Mouse (Mus musculus) heart, embryonic 14.5 days (tissue): ENCODE data around the gene Larp1b. TPM values are rescaled to one million over a fixed set of nuclear protein-coding genes. Genes with fewer than 3 reads are reported as not detected.

Experiments used
- ATAC-seq: fragments of 200-750 bp; cut with Nextera tagmentation; 2 replicates; pipeline ENCODE4 v1.8.0; 2017; ENCODE audit warnings: low read depth, moderate TSS enrichment; ENCODE audit not compliant: insufficient number of reproducible peaks, insufficient read depth, low FRiP score
- H3K27ac ChIP-seq, 2 experiments: fragments of 200-500 bp in 1 of 2; fragments of 300-500 bp in 1 of 2; sonication (generic) in 1 of 2; replicated peaks in 1 of 2; 2 replicates each; pipeline ENCODE4 v1.5.1; 2012 to 2014; ENCODE audit warnings: low read depth in 2 of 2, low read length in 2 of 2, control low read depth in 1 of 2, mild to moderate bottlenecking in 1 of 2, mixed read lengths in 1 of 2; ENCODE audit not compliant: control insufficient read depth in 1 of 2, insufficient read depth in 1 of 2
- H3K27me3 ChIP-seq: fragments of 300-500 bp; sonication (generic); 2 replicates; pipeline ENCODE4 v1.6.1; 2014; ENCODE audit warnings: mild to moderate bottlenecking, low read length, control low read depth; ENCODE audit not compliant: control insufficient read depth, insufficient read depth
- H3K36me3 ChIP-seq: fragments of 300-500 bp; sonication (generic); 2 replicates; pipeline ENCODE4 v1.6.1; 2014; ENCODE audit warnings: mild to moderate bottlenecking, control low read depth, low read length, mixed read lengths; ENCODE audit not compliant: control insufficient read depth, insufficient read depth
- H3K4me1 ChIP-seq, 2 experiments: fragments of 200-500 bp in 1 of 2; fragments of 300-500 bp in 1 of 2; sonication (generic) in 1 of 2; 2 replicates each; pipeline ENCODE4 v1.6.1; 2012 to 2014; ENCODE audit warnings: low read length in 2 of 2, control low read depth in 1 of 2, mixed read lengths in 1 of 2; ENCODE audit not compliant: control insufficient read depth in 2 of 2, insufficient read depth in 2 of 2
- H3K4me2 ChIP-seq: fragments of 300-500 bp; sonication (generic); 2 replicates; pipeline ENCODE4 v1.6.1; 2014; ENCODE audit warnings: mild to moderate bottlenecking, low read length
- H3K4me3 ChIP-seq, 2 experiments: fragments of 200-500 bp in 1 of 2; fragments of 300-500 bp in 1 of 2; sonication (generic) in 1 of 2; 2 replicates each; pipeline ENCODE4 v1.5.1; 2012 to 2014; ENCODE audit warnings: low read length in 2 of 2, mild to moderate bottlenecking in 2 of 2, control low read depth in 1 of 2, low read depth in 1 of 2, moderate library complexity in 1 of 2; ENCODE audit not compliant: control insufficient read depth in 1 of 2, insufficient read depth in 1 of 2
- H3K9ac ChIP-seq: fragments of 300-500 bp; sonication (generic); 2 replicates; pipeline ENCODE4 v1.6.1; 2014; ENCODE audit warnings: mild to moderate bottlenecking, low read length
- H3K9me3 ChIP-seq: fragments of 300-500 bp; sonication (generic); 2 replicates; pipeline ENCODE4 v1.6.1; 2016; ENCODE audit warnings: low read length, control low read depth; ENCODE audit not compliant: control insufficient read depth
- WGBS: fragments of 180-500 bp; shearing (Covaris S2); extraction: QIAGEN DNeasy Blood & Tissue Kit; methylation state at CpG from one replicate; pipeline ENCODE4 v1.1.7; 2014; 5-methylcytosine and 5-hydroxymethylcytosine counted together
- polyA plus RNA-seq: library from polyadenylated mRNA; unstranded; fragments of >200 nt; fragmentation: Nextera tagmentation; extraction: Ambion mirVana; gene quantifications from 2 replicates; pipeline ENCODE4 v1.2.1, GENCODE M21; 2014

Gene Larp1b
- polyA plus RNA-seq, 1 experiment from 2014 or later = 15.7 TPM

GRCm38 (mm10) chr3:41047838-41048237, 98.2 kb downstream of the Larp1b start:
- no peaks in the 10 kb centered on the region for H3K27me3 ChIP-seq
- H3K36me3 ChIP-seq = no peaks in the 10 kb centered on the region
- no peak overlapping the region for H3K9ac ChIP-seq
- H3K4me1 ChIP-seq = peaks cover 7 to 11% of the 10 kb centered on the region in 2 experiments
- 76% methylated on average over 6 of the region's 6 CpGs for WGBS
- H3K9me3 ChIP-seq = no peaks in the 10 kb centered on the region
- no peak overlapping the region for H3K4me2 ChIP-seq
- no peak overlapping the region for H3K4me3 ChIP-seq
- no peak overlapping the region for H3K27ac ChIP-seq
- no peak for ATAC-seq

GRCm38 (mm10) chr3:41053334-41053733, 103.7 kb downstream of the Larp1b start:
- 84% methylated on average over 3 of the region's 3 CpGs for WGBS
- Histone ChIP-seq H3K9ac (no peak overlapping the region), H3K9me3 (no peaks in the 10 kb centered on the region), H3K27me3 (no peaks in the 10 kb centered on the region), H3K4me2 (no peak overlapping the region), H3K4me1 (peaks cover 3% of the 10 kb centered on the region in 2 experiments; a peak in 3 of 4 replicates), H3K4me3 (no peak overlapping the region), H3K36me3 (no peaks in the 10 kb centered on the region), H3K27ac (no peak overlapping the region)
- no peak for ATAC-seq

- H3K27me3 ChIP-seq = no peaks in the 10 kb centered on the region
- 0 out of 4 replicates have a peak overlapping the region, but pooled peaks of 1 of the 2 experiments have one; percentile 12 for H3K27ac ChIP-seq
- H3K4me3 ChIP-seq = no peak overlapping the region
- 47% methylated on average over 2 of the region's 2 CpGs for WGBS
- no peak for ATAC-seq
- no peak overlapping the region for H3K9ac ChIP-seq
- H3K4me2 ChIP-seq = no peak overlapping the region
- peaks cover under 1% of the 10 kb centered on the region; the same call in 1 of the 2 replicates for H3K36me3 ChIP-seq
- no peaks in the 10 kb centered on the region for H3K9me3 ChIP-seq
- peaks cover 3 to 7% of the 10 kb centered on the region in 2 experiments; a peak in 3 of 4 replicates for H3K4me1 ChIP-seq
Measured at GRCm38 (mm10) chr3:41058395-41058794, 108.8 kb downstream of the Larp1b start.

- 90% methylated on average over 3 of the region's 3 CpGs for WGBS
- Histone ChIP-seq H3K9ac (no peak overlapping the region), H3K4me1 (peaks cover 3 to 7% of the 10 kb centered on the region in 2 experiments; a peak in 3 of 4 replicates), H3K4me3 (no peak overlapping the region), H3K4me2 (no peak overlapping the region), H3K27me3 (no peaks in the 10 kb centered on the region), H3K27ac (no peak overlapping the region), H3K9me3 (no peaks in the 10 kb centered on the region), H3K36me3 (peaks cover 8% of the 10 kb centered on the region)
- ATAC-seq = no peak
Measured at GRCm38 (mm10) chr3:41059249-41059648, 109.6 kb downstream of the Larp1b start.

GRCm38 (mm10) chr3:41061831-41062565, 112.4 kb downstream of the Larp1b start:
- no peak for ATAC-seq
- Histone ChIP-seq H3K36me3 (peaks cover 31% of the 10 kb centered on the region), H3K27ac (no peak overlapping the region), H3K27me3 (no peaks in the 10 kb centered on the region), H3K4me3 (no peak overlapping the region), H3K4me2 (no peak overlapping the region), H3K4me1 (peaks cover 3 to 7% of the 10 kb centered on the region in 2 experiments; a peak in 3 of 4 replicates), H3K9ac (no peak overlapping the region), H3K9me3 (no peaks in the 10 kb centered on the region)
- WGBS = 76% methylated on average over 3 of the region's 3 CpGs

GRCm38 (mm10) chr3:41062758-41063157, 113.1 kb downstream of the Larp1b start:
- no peaks in the 10 kb centered on the region for H3K9me3 ChIP-seq
- H3K36me3 ChIP-seq = peaks cover 39% of the 10 kb centered on the region
- no peak overlapping the region for H3K9ac ChIP-seq
- peaks cover 3 to 7% of the 10 kb centered on the region in 2 experiments; a peak in 3 of 4 replicates for H3K4me1 ChIP-seq
- H3K4me2 ChIP-seq = no peak overlapping the region
- no peak for ATAC-seq
- H3K27ac ChIP-seq = no peak overlapping the region
- WGBS = 95% methylated on average over 2 of the region's 2 CpGs
- H3K27me3 ChIP-seq = no peaks in the 10 kb centered on the region
- H3K4me3 ChIP-seq = no peak overlapping the region

GRCm38 (mm10) chr3:41065320-41065719, 115.7 kb downstream of the Larp1b start:
- ATAC-seq = no peak
- WGBS = 78% methylated on average over 2 of the region's 2 CpGs
- H3K36me3 ChIP-seq = peaks cover 61% of the 10 kb centered on the region

More at GRCm38 (mm10) chr3:41065320-41065719, 115.7 kb downstream of the Larp1b start:
- Histone ChIP-seq H3K4me1 (no peaks in the 10 kb centered on the region; a peak in 1 of 4 replicates), H3K9me3 (no peaks in the 10 kb centered on the region), H3K27ac (no peak overlapping the region), H3K4me3 (no peak overlapping the region), H3K27me3 (no peaks in the 10 kb centered on the region), H3K4me2 (no peak overlapping the region), H3K9ac (no peak overlapping the region)
